Comparison of ENCODE assay signal across 20 mouse cellular contexts in genomic region chr6:72586701-72587100, GRCm38 (mm10). TPM values are rescaled to one million over a fixed set of nuclear protein-coding genes. Genes with fewer than 3 reads are reported as not detected.
A peak's percentile ranks its signal among the peaks of the same experiment; 100 is the strongest.
DNase-seq lines count a peak whose midpoint lies in the region.
"Had no signal": no experiment of that assay in that cellular context is flagged by ENCODE, and none has a peak within 500 bp of the region (broad histone marks: within the 10 kb centered on the region; RNA-seq: fewer than 3 reads in every experiment).

No protein-coding gene starts in this region.

- DNase-seq in adrenal gland, adult (ENCODE audit: inconsistent age in 2 of 2, low spot score in 1 of 2): peak; percentile 43 to 71
- DNase-seq in adrenal gland, adult 18-20 months (ENCODE audit: low spot score in 2 of 2): no peak
- DNase-seq in adrenal gland, postnatal 14 days: peak; percentile 40
- no peak for DNase-seq in adrenal gland, postnatal 10 days
- peak; percentile 65 for DNase-seq in 416B (ENCODE audit: low read depth)
- DNase-seq in left cerebral cortex, adult 8-10 months (ENCODE audit: low spot score in 2 of 2): no peak
- no peak for DNase-seq in layer of hippocampus, postnatal 10 days (ENCODE audit: low spot score in 2 of 2)
- DNase-seq: cerebellum, adult 11-12 months; cerebellum, adult 2 months; cerebellum, adult 9-10 months; cerebellum, postnatal 10 days; cerebellum, postnatal 36 days; embryo, embryonic 11 days; gastrocnemius, adult 2 months had no signal

- no peak overlapping the region for H3K4me3 ChIP-seq in brown adipose tissue, adult 24 weeks (ENCODE audit: insufficient read depth, low read depth, low read length)
- H3K4me3 ChIP-seq: embryonic facial prominence, embryonic 13.5 days; embryonic facial prominence, embryonic 15.5 days; erythroblast, embryonic 14.5 days; forebrain, embryonic 10.5 days; forebrain, embryonic 12.5 days; gastrocnemius, adult 2 months had no signal

- peaks cover 16% of the 10 kb centered on the region for H3K4me1 ChIP-seq in brown adipose tissue, adult 24 weeks (ENCODE audit: control insufficient read depth, insufficient read depth, insufficient read length, low read length)
- H3K4me1 ChIP-seq: embryonic facial prominence, embryonic 13.5 days; embryonic facial prominence, embryonic 15.5 days; forebrain, embryonic 12.5 days had no signal

- peak overlapping the region; percentile 9 for H3K27ac ChIP-seq in brown adipose tissue, adult 24 weeks (replicated peaks; ENCODE audit: low read depth, low read length)
- H3K27ac ChIP-seq: embryonic facial prominence, embryonic 13.5 days; embryonic facial prominence, embryonic 15.5 days; forebrain, embryonic 10.5 days; forebrain, embryonic 12.5 days; gastrocnemius, adult 2 months had no signal

RNA-seq across cellular contexts. Expression of gene Elmod3, which starts 11.5 kb away (rescaled TPM):
- 10 to 100 TPM; 10.9 to 13.5 TPM for total RNA-seq in adrenal gland, adult 18-20 months (2021)
- 16.2 and 21.7 TPM in 2 replicates for total RNA-seq in adrenal gland, postnatal 14 days (2021)
- total RNA-seq in adrenal gland, postnatal 10 days (2021): 10 to 100 TPM; 13.3 to 15.8 TPM
- 21.2 and 31.5 TPM in 2 replicates for polyA plus RNA-seq in brown adipose tissue, adult 24 weeks (2012; ENCODE audit: insufficient read depth, insufficient read length, missing spikeins)
- 10 to 100 TPM; 21.1 to 26.4 (median 24.0) TPM for total RNA-seq in left cerebral cortex, adult 8-10 months (2022)
- total RNA-seq in layer of hippocampus, postnatal 10 days (2021): 10 to 100 TPM; 19.1 to 19.7 TPM

RNA-seq across cellular contexts. Expression of gene Retsat, which starts 11.6 kb away (rescaled TPM):
- total RNA-seq in adrenal gland, adult 18-20 months (2021): 100 to 1,000 TPM; 332 to 343 TPM
- 362 and 390 TPM in 2 replicates for total RNA-seq in adrenal gland, postnatal 14 days (2021)
- 100 to 1,000 TPM; 359 to 375 TPM for total RNA-seq in adrenal gland, postnatal 10 days (2021)
- polyA plus RNA-seq in brown adipose tissue, adult 24 weeks (2012; ENCODE audit: insufficient read depth, insufficient read length, missing spikeins): 119 and 173 TPM in 2 replicates
- total RNA-seq in left cerebral cortex, adult 8-10 months (2022): 10 to 100 TPM; 66.8 to 72.4 (median 68.4) TPM
- 10 to 100 TPM; 34.3 to 35.6 TPM for total RNA-seq in layer of hippocampus, postnatal 10 days (2021)

RNA-seq across cellular contexts. Expression of gene Tgoln1, which starts 30.1 kb away (rescaled TPM):
- total RNA-seq in adrenal gland, adult 18-20 months (2021): 100 to 1,000 TPM; 241 to 257 TPM
- 135 and 142 TPM in 2 replicates for total RNA-seq in adrenal gland, postnatal 14 days (2021)
- total RNA-seq in adrenal gland, postnatal 10 days (2021): 100 to 1,000 TPM in 1 of 2 experiments, 10 to 100 TPM in 1; 92.7 to 121 TPM
- 115 and 176 TPM in 2 replicates for polyA plus RNA-seq in brown adipose tissue, adult 24 weeks (2012; ENCODE audit: insufficient read depth, insufficient read length, missing spikeins)
- total RNA-seq in left cerebral cortex, adult 8-10 months (2022): 100 to 1,000 TPM in 2 of 4 experiments, 10 to 100 TPM in 2; 93.0 to 104 (median 99.0) TPM
- 10 to 100 TPM; 49.7 to 51.1 TPM for total RNA-seq in layer of hippocampus, postnatal 10 days (2021)

RNA-seq across cellular contexts. Expression of gene Capg, which starts 42.5 kb away (rescaled TPM):
- 10 to 100 TPM; 43.1 to 57.0 TPM for total RNA-seq in adrenal gland, adult 18-20 months (2021)
- total RNA-seq in adrenal gland, postnatal 14 days (2021): 28.8 and 38.2 TPM in 2 replicates
- 10 to 100 TPM; 28.1 to 33.5 TPM for total RNA-seq in adrenal gland, postnatal 10 days (2021)
- polyA plus RNA-seq in brown adipose tissue, adult 24 weeks (2012; ENCODE audit: insufficient read depth, insufficient read length, missing spikeins): 8.2 and 11.9 TPM in 2 replicates
- total RNA-seq in left cerebral cortex, adult 8-10 months (2022): 10 to 100 TPM in 2 of 4 experiments, 1 to 10 TPM in 2; 2.9 to 16.9 (median 10.0) TPM
- 1 to 10 TPM; 2.1 to 3.4 TPM for total RNA-seq in layer of hippocampus, postnatal 10 days (2021)

Comparison
In these comparisons a context has a peak if more than half of its experiments do, and no peak if none do; other contexts are left out.
1. DNase-seq: peak in adrenal gland, adult (2 of 2), adrenal gland, postnatal 14 days (single experiment) and 416B (single experiment); none in adrenal gland, adult 18-20 months (0 of 2), adrenal gland, postnatal 10 days (single experiment), left cerebral cortex, adult 8-10 months (0 of 2) and layer of hippocampus, postnatal 10 days (0 of 2).